Mouse (Mus musculus) midbrain, embryonic 16.5 days (tissue): ENCODE data around the gene Ovca2. TPM values are rescaled to one million over a fixed set of nuclear protein-coding genes. Genes with fewer than 3 reads are reported as not detected.

Experiments
- ATAC-seq: fragments of 200-750 bp; cut with Nextera tagmentation; 2 replicates; pipeline ENCODE4 v1.8.0; 2017; ENCODE audit warnings: moderate TSS enrichment
- H3K27ac ChIP-seq: fragments of 300-500 bp; sonication (generic); 2 replicates; pipeline ENCODE4 v1.5.1; 2014; ENCODE audit warnings: mild to moderate bottlenecking, low read length, mixed read lengths
- H3K27me3 ChIP-seq: fragments of 300-500 bp; sonication (generic); 2 replicates; pipeline ENCODE4 v1.6.1; 2014; ENCODE audit warnings: low read depth, low read length, mixed read lengths; ENCODE audit not compliant: control insufficient read depth, insufficient read depth
- H3K36me3 ChIP-seq: fragments of 300-500 bp; sonication (generic); 2 replicates; pipeline ENCODE4 v1.6.1; 2014; ENCODE audit warnings: mild to moderate bottlenecking, low read length, moderate library complexity, mixed read lengths; ENCODE audit not compliant: control insufficient read depth, insufficient read depth
- H3K4me1 ChIP-seq: fragments of 300-500 bp; sonication (generic); 2 replicates; pipeline ENCODE4 v1.6.1; 2014; ENCODE audit warnings: mild to moderate bottlenecking, low read length, mixed read lengths; ENCODE audit not compliant: control insufficient read depth, insufficient read depth
- H3K4me2 ChIP-seq: fragments of 300-500 bp; sonication (generic); 2 replicates; pipeline ENCODE4 v1.6.1; 2014; ENCODE audit warnings: mild to moderate bottlenecking, low read length, mixed read lengths
- H3K4me3 ChIP-seq: fragments of 300-500 bp; sonication (generic); 2 replicates; pipeline ENCODE4 v1.5.1; 2014; ENCODE audit warnings: low read depth, mild to moderate bottlenecking, low read length, moderate library complexity, mixed read lengths
- H3K9ac ChIP-seq: fragments of 300-500 bp; sonication (generic); 2 replicates; pipeline ENCODE4 v1.6.1; 2014; ENCODE audit warnings: low read depth, low read length, mixed read lengths
- H3K9me3 ChIP-seq: fragments of 300-500 bp; sonication (generic); replicated peaks from 2 replicates; pipeline ENCODE4 v1.6.1; 2014; ENCODE audit warnings: mild to moderate bottlenecking, low read length, mixed read lengths; ENCODE audit not compliant: control insufficient read depth, poor library complexity, severe bottlenecking
- WGBS: fragments of 180-500 bp; shearing (Covaris S2); extraction: QIAGEN DNeasy Blood & Tissue Kit; methylation state at CpG from one replicate; pipeline ENCODE4 v1.1.7; 2014; 5-methylcytosine and 5-hydroxymethylcytosine counted together
- polyA plus RNA-seq: library from polyadenylated mRNA; unstranded; fragments of >200 nt; fragmentation: Nextera tagmentation; extraction: Ambion mirVana; gene quantifications from 2 replicates; pipeline ENCODE4 v1.2.1, GENCODE M21; 2015

Ovca2 gene
- polyA plus RNA-seq, 1 experiment from 2014 or later = 13.3 TPM

DNA sequence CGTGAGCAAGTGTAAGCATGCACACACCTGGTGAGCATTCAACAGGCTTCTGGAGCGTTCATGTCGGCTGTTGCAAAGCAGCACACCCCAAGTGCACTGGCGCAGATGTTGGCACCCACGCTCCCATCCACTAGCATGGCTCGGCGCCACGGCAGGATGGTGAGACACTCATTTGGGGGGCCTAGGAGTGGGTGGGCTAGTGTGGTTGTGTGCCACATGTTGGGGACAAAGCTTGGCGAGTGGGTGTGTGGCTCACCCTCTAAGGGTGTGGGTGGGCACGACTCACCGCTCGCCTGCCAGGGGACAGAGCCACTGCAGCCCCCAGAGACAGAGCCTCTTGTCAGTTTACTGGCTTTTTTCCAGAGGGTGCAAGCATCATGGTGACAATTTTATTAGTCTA, 22.3 kb upstream of the Ovca2 start:
- Histone ChIP-seq H3K27ac (no peak overlapping the region), H3K9me3 (no peaks in the 10 kb centered on the region), H3K4me2 (no peak overlapping the region), H3K4me3 (no peak overlapping the region), H3K27me3 (no peaks in the 10 kb centered on the region), H3K9ac (no peak overlapping the region), H3K36me3 (no peaks in the 10 kb centered on the region), H3K4me1 (peaks cover 37% of the 10 kb centered on the region)
- 89% methylated on average over 12 of the region's 12 CpGs for WGBS
- no peak for ATAC-seq

DNA sequence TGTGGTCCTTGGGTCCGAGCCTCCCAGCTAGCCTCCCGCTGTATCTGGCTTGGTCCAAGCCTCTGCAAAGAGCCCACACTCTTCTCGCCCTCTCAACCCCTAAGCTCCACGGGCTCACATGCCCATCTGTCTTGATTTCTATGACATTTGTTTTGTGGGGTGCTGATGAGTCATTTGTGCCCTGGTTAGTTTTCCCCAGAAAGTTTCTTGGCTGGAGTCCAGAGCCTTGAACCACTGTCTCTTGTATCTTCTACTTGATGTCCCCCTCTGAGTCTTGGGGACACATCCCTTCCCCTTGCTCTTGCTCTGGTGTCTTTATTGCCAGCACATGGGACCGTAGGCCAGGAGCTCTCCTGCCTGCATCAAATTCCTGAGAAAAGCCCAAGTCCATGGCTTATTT, 21.3 kb upstream of the Ovca2 start:
- ATAC-seq = no peak
- WGBS = 82% methylated on average over 5 of the region's 5 CpGs

DNA sequence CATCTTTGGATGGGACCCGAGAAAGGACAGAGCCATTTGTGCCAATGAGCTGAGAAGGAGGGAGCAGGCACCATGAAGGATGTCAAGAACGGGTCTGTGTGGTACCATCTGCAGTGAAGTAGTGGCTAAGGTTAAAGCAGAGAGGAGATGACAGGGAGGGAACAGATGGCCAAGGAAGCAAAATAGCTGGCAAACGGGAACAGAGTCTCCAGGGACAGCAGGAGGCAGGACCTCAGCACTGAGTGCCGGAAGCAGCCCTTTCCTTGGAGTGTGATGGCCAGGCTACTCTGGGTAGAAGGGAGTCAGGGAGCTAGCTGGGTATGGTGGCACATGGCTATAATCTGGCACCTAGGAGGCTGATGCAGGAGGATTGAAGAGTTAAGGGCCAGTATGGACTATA, 20.2 kb upstream of the Ovca2 start:
- Histone ChIP-seq H3K9me3 (no peaks in the 10 kb centered on the region), H3K27ac (no peak overlapping the region), H3K4me3 (no peak overlapping the region), H3K36me3 (no peaks in the 10 kb centered on the region), H3K27me3 (no peaks in the 10 kb centered on the region), H3K4me1 (peaks cover 34% of the 10 kb centered on the region), H3K4me2 (no peak overlapping the region), H3K9ac (no peak overlapping the region)
- ATAC-seq = no peak
- WGBS = 58% methylated on average over 4 of the region's 4 CpGs

More for the DNA sequence above, 21.3 kb upstream of the Ovca2 start:
- Histone ChIP-seq H3K4me2 (no peak overlapping the region), H3K4me3 (no peak overlapping the region), H3K36me3 (no peaks in the 10 kb centered on the region), H3K9me3 (no peaks in the 10 kb centered on the region), H3K27me3 (no peaks in the 10 kb centered on the region), H3K4me1 (peaks cover 42% of the 10 kb centered on the region), H3K27ac (no peak overlapping the region), H3K9ac (no peak overlapping the region)

DNA sequence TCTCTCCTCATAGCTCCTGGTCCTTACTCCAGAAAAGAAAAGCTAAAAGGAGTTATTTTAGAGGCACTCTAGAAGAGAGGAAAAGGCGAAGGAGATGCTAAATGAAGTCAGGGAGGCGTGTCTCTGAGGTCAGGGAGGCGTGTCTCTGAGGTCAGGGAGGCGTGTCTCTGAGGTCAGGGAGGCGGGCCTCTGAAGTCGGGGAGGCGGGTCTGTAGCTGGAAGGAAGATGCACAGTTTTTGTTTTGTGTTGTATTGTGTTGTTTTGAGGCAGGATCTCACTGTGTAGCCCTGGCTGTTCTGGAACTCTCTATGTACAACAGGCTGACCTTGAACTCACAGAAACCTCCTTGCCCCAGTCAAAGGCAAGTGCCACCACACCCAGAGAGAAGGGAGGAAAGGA, 19.3 kb upstream of the Ovca2 start:
- H3K4me3 ChIP-seq = no peak overlapping the region
- H3K4me1 ChIP-seq = peaks cover 26% of the 10 kb centered on the region
- H3K4me2 ChIP-seq = no peak overlapping the region
- H3K27ac ChIP-seq = no peak overlapping the region
- no peaks in the 10 kb centered on the region for H3K27me3 ChIP-seq
- H3K9ac ChIP-seq = no peak overlapping the region
- 30% methylated on average over 7 of the region's 7 CpGs for WGBS
- no peak for ATAC-seq
- no peaks in the 10 kb centered on the region for H3K9me3 ChIP-seq
- H3K36me3 ChIP-seq = no peaks in the 10 kb centered on the region

DNA sequence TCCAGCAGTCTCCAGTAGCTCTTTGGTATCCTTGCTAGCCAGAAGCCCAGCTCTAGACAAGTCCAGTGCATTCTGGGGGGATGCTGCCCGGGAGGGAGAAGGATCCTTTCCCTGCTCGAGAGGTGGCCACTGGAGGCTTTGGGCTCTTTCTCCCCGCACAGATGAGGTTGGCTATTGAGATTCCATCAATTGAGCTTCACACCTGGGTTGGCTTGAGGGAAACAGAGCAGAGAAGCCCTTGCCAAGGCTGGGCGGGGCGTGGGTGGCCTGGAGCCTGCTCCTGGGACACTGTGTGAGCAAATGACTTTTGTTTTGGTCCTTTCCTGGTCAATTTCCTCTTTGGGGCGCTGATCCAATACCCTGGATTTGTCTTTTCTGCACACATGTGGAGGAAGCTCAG, 17.5 kb upstream of the Ovca2 start:
- peak overlapping the region; percentile 64 for H3K4me3 ChIP-seq
- WGBS = 58% methylated on average over 6 of the region's 6 CpGs
- no peak for ATAC-seq
- no peaks in the 10 kb centered on the region for H3K9me3 ChIP-seq
- H3K4me1 ChIP-seq = peaks cover 24% of the 10 kb centered on the region
- no peaks in the 10 kb centered on the region for H3K36me3 ChIP-seq
- H3K4me2 ChIP-seq = peak overlapping the region; percentile 57
- H3K9ac ChIP-seq = peak overlapping the region; percentile 59
- no peaks in the 10 kb centered on the region for H3K27me3 ChIP-seq
- peak overlapping the region; percentile 74 for H3K27ac ChIP-seq

DNA sequence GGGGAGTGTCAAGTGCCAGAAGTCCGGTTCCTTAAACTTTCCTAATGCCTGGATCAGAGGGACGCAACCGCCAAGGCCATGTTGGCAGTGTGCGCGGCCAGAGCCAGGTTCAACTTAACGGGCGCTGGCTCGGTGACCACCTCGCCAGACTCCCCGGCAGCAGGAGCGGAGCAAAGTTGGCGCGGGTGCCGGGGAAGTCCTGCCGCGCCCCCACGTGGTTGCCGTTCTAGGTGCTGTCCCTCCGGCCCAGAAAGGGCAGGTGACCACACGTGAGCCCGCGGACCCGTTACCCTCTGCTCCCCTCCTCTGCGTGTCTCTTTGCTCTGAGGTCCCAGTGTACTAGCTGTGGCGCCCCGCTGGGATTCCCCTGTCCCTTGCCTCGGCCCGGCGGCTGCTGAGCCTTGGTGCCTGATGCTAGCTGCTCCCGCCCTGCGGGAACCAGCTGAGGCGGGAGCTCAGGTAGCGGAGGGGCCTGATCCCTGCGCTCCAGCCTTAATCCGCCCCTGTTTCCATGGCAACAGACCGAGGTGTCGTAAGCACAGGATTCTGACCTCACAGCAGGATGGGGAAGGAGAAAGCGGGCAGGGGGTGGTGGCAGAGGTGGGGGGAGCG, 16.3 kb upstream of the Ovca2 start:
- Histone ChIP-seq H3K9me3 (no peaks in the 10 kb centered on the region), H3K4me3 (peak overlapping the region; percentile 64), H3K4me1 (peaks cover 25% of the 10 kb centered on the region), H3K9ac (peak overlapping the region; percentile 72), H3K27me3 (no peaks in the 10 kb centered on the region), H3K36me3 (no peaks in the 10 kb centered on the region), H3K27ac (peak overlapping the region; percentile 74), H3K4me2 (peak overlapping the region; percentile 57)
- 0% methylated on average over 39 of the region's 39 CpGs for WGBS
- ATAC-seq = peak; percentile 47; the same call in 1 of the 2 replicates

DNA sequence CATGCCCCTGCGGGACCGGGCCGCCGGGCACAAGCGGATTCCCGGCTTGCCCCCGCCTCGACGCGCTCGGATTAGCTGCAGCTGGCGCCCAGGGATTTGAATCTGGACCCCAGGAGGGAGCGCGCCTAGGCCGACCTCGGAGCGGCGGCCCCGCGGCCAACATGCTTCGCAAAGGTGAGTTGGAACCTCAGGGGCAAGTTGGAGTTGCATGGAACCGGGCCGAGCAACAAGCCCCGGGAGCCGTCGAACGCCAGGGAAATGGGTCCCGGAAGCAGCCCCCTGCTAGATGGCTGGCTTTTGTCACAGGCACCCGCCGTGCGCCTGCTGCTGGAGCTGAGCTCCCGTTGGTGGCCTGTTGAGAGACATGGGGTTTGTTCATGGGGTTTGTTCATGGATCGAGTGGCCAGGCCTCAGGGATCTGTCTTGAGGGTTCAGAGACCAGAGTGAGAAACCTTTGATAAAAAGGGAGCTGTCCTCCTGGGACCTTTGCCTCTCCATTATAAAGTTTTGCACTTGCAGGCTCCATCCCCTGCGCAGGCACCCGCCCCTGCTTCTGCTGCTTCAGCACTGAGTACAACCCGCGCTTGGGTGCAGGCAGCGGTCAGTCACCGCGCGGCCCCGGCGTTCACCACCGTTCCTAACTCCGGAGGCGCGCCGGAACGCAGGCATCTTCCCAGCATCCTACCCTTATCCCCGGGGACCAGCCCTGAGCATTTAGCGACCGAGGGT, 15.7 kb upstream of the Ovca2 start:
- H3K36me3 ChIP-seq = no peaks in the 10 kb centered on the region
- H3K4me1 ChIP-seq = peaks cover 31% of the 10 kb centered on the region
- peak overlapping the region; percentile 64 for H3K4me3 ChIP-seq
- H3K27ac ChIP-seq = peak overlapping the region; percentile 74
- H3K9ac ChIP-seq = peak overlapping the region; percentile 72
- no peaks in the 10 kb centered on the region for H3K9me3 ChIP-seq
- under 1% methylated on average over 49 of the region's 52 CpGs for WGBS
- H3K4me2 ChIP-seq = peak overlapping the region; percentile 57
- no peak for ATAC-seq
- H3K27me3 ChIP-seq = no peaks in the 10 kb centered on the region

DNA sequence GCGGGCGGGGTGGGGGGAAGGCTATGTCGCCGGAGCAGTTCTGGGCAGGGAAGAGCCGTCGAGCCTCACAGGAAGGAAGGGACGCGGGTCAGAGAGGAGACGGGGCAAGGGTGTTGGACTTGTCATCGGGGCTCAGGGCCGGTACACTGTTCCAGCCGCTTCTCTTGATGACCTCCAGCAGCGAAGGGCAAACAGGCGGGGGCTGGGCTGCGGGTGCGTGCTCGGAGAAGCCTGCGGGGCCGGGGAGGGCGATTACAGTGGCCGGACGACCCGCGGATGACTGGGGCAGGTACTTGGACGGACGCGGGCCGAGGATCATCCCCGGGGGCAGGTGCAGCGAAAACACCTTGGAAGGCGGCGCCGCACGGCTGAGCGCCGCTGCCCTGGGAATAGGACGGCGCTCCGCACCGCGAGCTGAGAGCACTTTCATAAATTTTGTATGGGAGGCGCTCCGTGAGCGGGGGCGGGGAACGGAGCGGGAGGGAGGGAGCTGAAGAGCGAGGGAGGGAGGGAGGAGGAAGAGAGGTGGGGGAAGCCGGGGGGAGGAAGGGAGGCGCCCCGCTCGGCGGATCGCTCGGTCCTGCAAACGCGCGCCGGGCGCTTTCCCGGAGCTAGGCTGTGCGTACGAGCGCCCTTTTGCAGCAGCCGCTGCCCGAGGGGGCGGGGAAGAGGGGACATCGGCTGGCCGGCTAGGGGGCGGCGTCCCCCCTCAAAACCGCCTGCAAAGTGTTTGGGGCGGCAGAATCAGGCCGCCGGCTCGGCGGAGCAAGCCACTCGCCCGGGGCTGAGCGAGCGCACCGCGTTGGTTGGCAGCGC, 14.8 kb upstream of the Ovca2 start, which contains the start of gene Rtn4rl1:
Gene Rtn4rl1, plus strand, starts transcription at position 528 of the 816 bp plus-strand sequence.
- 0 out of 2 replicates have a peak, but pooled peaks have one; percentile 5 for ATAC-seq
- WGBS = under 1% methylated on average over 77 of the region's 84 CpGs
- no peaks in the 10 kb centered on the region for H3K27me3 ChIP-seq
- H3K4me2 ChIP-seq = peak within 1 kb of the TSS; percentile 57
- peak within 1 kb of the TSS; percentile 72 for H3K9ac ChIP-seq
- H3K4me3 ChIP-seq = peak within 1 kb of the TSS; percentile 64
- H3K36me3 ChIP-seq = no peaks in the 10 kb centered on the region
- peak within 1 kb of the TSS; percentile 74 for H3K27ac ChIP-seq
- no peaks in the 10 kb centered on the region for H3K9me3 ChIP-seq
- peaks cover 34% of the 10 kb centered on the region for H3K4me1 ChIP-seq
